Mouse (Mus musculus) myocyte (in vitro differentiated cells): Measurements from ENCODE around the gene Kif13a.

Source experiments
- CEBPB ChIP-seq: IDR thresholded peaks from 2 replicates; pipeline ENCODE4 v1.6.1; 2011; ENCODE audit warnings: mild to moderate bottlenecking, moderate library complexity; ENCODE audit not compliant: poor library complexity, insufficient read depth, severe bottlenecking
- E2F4 ChIP-seq: IDR thresholded peaks from one replicate; pipeline ENCODE4 v1.6.1; 2011; ENCODE audit warnings: mild to moderate bottlenecking, control low read depth, moderate library complexity; ENCODE audit not compliant: insufficient read depth
- MAX ChIP-seq: IDR thresholded peaks from one replicate; pipeline ENCODE4 v1.6.1; 2011; ENCODE audit warnings: low read depth, mild to moderate bottlenecking, control low read depth
- MYOD1 ChIP-seq, 3 experiments: IDR thresholded peaks; one replicate each; pipeline ENCODE4 v1.6.1; 2011; ENCODE audit warnings: control low read depth in 2 of 3, low read depth in 2 of 3, mild to moderate bottlenecking in 2 of 3, moderate library complexity in 1 of 3; ENCODE audit not compliant: insufficient read length in 2 of 3, control insufficient read depth in 1 of 3
- MYOG ChIP-seq, 3 experiments: IDR thresholded peaks; one replicate each; pipeline ENCODE4 v1.6.1; 2011; ENCODE audit warnings: control low read depth in 2 of 3, low read depth in 2 of 3, mild to moderate bottlenecking in 2 of 3; ENCODE audit not compliant: insufficient read length in 2 of 3, control insufficient read depth in 1 of 3, insufficient read depth in 1 of 3
- POLR2A ChIP-seq: IDR thresholded peaks from one replicate; pipeline ENCODE4 v1.6.1; 2011; ENCODE audit warnings: low read depth, mild to moderate bottlenecking, control low read depth, moderate library complexity; ENCODE audit not compliant: insufficient read length
- POLR2AphosphoS2 ChIP-seq: IDR thresholded peaks from one replicate; pipeline ENCODE4 v1.6.1; 2011; ENCODE audit warnings: low read depth, control low read depth; ENCODE audit not compliant: insufficient read length
- REST ChIP-seq: IDR thresholded peaks from one replicate; pipeline ENCODE4 v1.6.1; 2011; ENCODE audit warnings: mild to moderate bottlenecking, control low read depth, moderate library complexity; ENCODE audit not compliant: insufficient read depth, insufficient read length
- SRF ChIP-seq: IDR thresholded peaks from one replicate; pipeline ENCODE4 v1.6.1; 2011; ENCODE audit warnings: low read depth; ENCODE audit not compliant: control insufficient read depth, insufficient read length
- TCF12 ChIP-seq: IDR thresholded peaks from one replicate; pipeline ENCODE4 v1.6.1; 2011; ENCODE audit warnings: mild to moderate bottlenecking, control low read depth; ENCODE audit not compliant: poor library complexity, insufficient read depth, severe bottlenecking
- USF1 ChIP-seq: IDR thresholded peaks from one replicate; pipeline ENCODE4 v1.6.1; 2011; ENCODE audit warnings: low read depth, mild to moderate bottlenecking, control low read depth, moderate library complexity

DNA sequence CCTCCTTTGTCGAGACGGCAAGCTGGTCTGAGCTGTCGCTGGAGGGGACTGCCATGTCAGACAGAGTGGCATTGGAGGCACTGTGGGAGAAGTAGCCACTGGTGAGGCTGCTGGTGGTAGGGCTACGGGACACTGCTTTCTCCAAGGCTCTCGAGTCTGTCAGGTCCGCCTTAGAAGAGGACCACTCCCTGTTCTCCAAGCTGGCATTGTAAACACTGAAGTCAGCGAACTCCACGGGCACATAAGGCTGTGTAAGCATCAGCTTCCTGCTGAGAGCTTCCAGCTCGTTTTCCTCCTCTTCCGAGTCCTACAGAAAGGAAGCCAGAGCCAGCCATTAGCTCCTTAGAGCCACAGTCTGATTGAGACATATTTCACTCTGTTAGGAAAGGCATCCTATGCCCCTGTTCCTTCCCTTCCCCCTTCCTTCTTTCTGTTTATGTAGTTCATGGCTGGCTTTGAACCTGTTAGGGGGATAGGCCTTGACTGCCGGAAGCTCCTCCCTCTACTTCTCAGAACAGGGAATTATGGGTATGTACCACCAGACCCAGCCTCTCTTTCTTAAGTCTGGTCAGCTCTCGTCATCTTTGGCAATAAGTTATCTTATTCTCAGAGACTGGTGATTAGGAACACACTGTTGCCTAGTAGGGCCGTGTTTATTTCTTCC lies 177.0 kb downstream of the Kif13a start:
- TF ChIP-seq REST = no peak
- TF ChIP-seq POLR2A = no peak
- no peak for TF ChIP-seq SRF
- TF ChIP-seq E2F4 = no peak
- TF ChIP-seq POLR2AphosphoS2 = no peak
- no peak for TF ChIP-seq TCF12
- no peak for TF ChIP-seq CEBPB
- no peak for TF ChIP-seq MYOD1 (IDR thresholded peaks at IDR 0.05; ENCODE audit: control insufficient read depth in 1 of 3, insufficient read length in 2 of 3, low read depth in 2 of 3)
- no peak for TF ChIP-seq MAX
- no peak for TF ChIP-seq USF1
- no peak for TF ChIP-seq MYOG (IDR thresholded peaks at IDR 0.05; ENCODE audit: control insufficient read depth in 1 of 3, insufficient read depth in 1 of 3, insufficient read length in 2 of 3, low read depth in 2 of 3)
